Mouse (Mus musculus): ENCODE data around the gene Bpifb9a.
"Not testable (repeated sequence)": the region's sequence is repeated elsewhere in the genome, so short reads cannot be mapped to it uniquely, and the experiment has no call there.

Bpifb9a gene

GRCm38 (mm10) chr2:154313771-154314170 lies 56.1 kb downstream of the Bpifb9a start:
- DNase-seq = not testable (repeated sequence)

All from cerebellum, adult 11-12 months (tissue).